Mouse (Mus musculus): ENCODE measurements around the gene Gpatch2l.

- TF ChIP-seq CTCF (IDR thresholded peaks at IDR 0.05; ENCODE audit: insufficient read depth, low read depth, low read length) (no peak), POLR2A (IDR thresholded peaks at IDR 0.05; ENCODE audit: insufficient read depth, low read depth, low read length) (no peak)
These were observed 30.0 kb downstream of the Gpatch2l start for GRCm38 (mm10) chr12:86271626-86272025.
